7 mouse cellular contexts compared by ENCODE assay signal in genomic region chr11:78536080-78536689, GRCm38 (mm10). TPM values are rescaled to one million over a fixed set of nuclear protein-coding genes. Genes with fewer than 3 reads are reported as not detected.
DNase-seq lines count a peak whose midpoint lies in the region; ATAC-seq lines count a peak whose summit lies in the region.

TSS of gene Tnfaip1 (minus strand) at chr11:78536332.
TSS of gene Ift20 (plus strand) at chr11:78536361.

- peak; percentile 99 for DNase-seq in adrenal gland, adult 8-10 months
- DNase-seq in embryo, embryonic 9.5 days (ENCODE audit: extremely low spot score), result peak; percentile 96
- DNase-seq in gastrocnemius, postnatal 4 days (ENCODE audit: low spot score in 2 of 2), result peak; percentile 85 to 96
- peak; percentile 97 to 98 for DNase-seq in left cerebral cortex, postnatal 36 days (ENCODE audit: low spot score in 2 of 2)
- DNase-seq in midbrain, embryonic 11.5 days (ENCODE audit: low spot score, missing footprints), result peak; percentile 99
- DNase-seq in skeletal muscle tissue, adult 2 months (ENCODE audit: low read depth, low spot score), result peak; percentile 97

- H3K4me3 ChIP-seq in intestine, embryonic 16.5 days (ENCODE audit: low read length), result peak within 1 kb of the TSS; percentile 84
- H3K4me3 ChIP-seq in midbrain, embryonic 11.5 days (ENCODE audit: low read depth, low read length), result peak within 1 kb of the TSS; percentile 82

- H3K9ac ChIP-seq in intestine, embryonic 16.5 days (ENCODE audit: low read depth, low read length), result peak within 1 kb of the TSS; percentile 87
- peak within 1 kb of the TSS; percentile 83 for H3K9ac ChIP-seq in midbrain, embryonic 11.5 days (ENCODE audit: low read length)

- intact Hi-C loops in left cerebral cortex, postnatal 36 days (cut with DNase I), result loop anchor here (1.0 to 2.0 kb wide), 2 partner anchors 14 to 23 kb away; partner anchors contain the start of genes Poldip2, Tmem199 and Tmem97

- under 1% methylated on average over 52 of the region's 52 CpGs for WGBS in intestine, embryonic 16.5 days
- WGBS in midbrain, embryonic 11.5 days, result under 1% methylated on average over 52 of the region's 52 CpGs

- H3K27ac ChIP-seq in intestine, embryonic 16.5 days (ENCODE audit: low read length), result peak within 1 kb of the TSS; percentile 97
- H3K27ac ChIP-seq in midbrain, embryonic 11.5 days (ENCODE audit: low read depth, low read length), result peak within 1 kb of the TSS; percentile 74

- peak; percentile 97 for ATAC-seq in intestine, embryonic 16.5 days
- ATAC-seq in midbrain, embryonic 11.5 days (ENCODE audit: low FRiP score), result peak; percentile 98

- no peaks in the 10 kb centered on the region; the same call in 1 of the 2 replicates for H3K36me3 ChIP-seq in intestine, embryonic 16.5 days (ENCODE audit: control insufficient read depth, insufficient read depth, low read length)
- peaks cover 5% of the 10 kb centered on the region; the same call in 1 of the 2 replicates for H3K36me3 ChIP-seq in midbrain, embryonic 11.5 days (ENCODE audit: control insufficient read depth, insufficient read depth, low read length)

- peaks cover 23% of the 10 kb centered on the region for H3K4me1 ChIP-seq in intestine, embryonic 16.5 days (ENCODE audit: control insufficient read depth, insufficient read depth, low read length)
- peaks cover 17% of the 10 kb centered on the region for H3K4me1 ChIP-seq in midbrain, embryonic 11.5 days (ENCODE audit: control insufficient read depth, insufficient read depth, low read length)

- H3K9me3 ChIP-seq in intestine, embryonic 16.5 days (ENCODE audit: control insufficient read depth, low read length), result no peaks in the 10 kb centered on the region
- H3K9me3 ChIP-seq in midbrain, embryonic 11.5 days (ENCODE audit: control insufficient read depth, low read length), result no peaks in the 10 kb centered on the region

- no peaks in the 10 kb centered on the region for H3K27me3 ChIP-seq in intestine, embryonic 16.5 days (replicated peaks; ENCODE audit: control insufficient read depth, insufficient read depth, low read length)
- no peaks in the 10 kb centered on the region for H3K27me3 ChIP-seq in midbrain, embryonic 11.5 days (ENCODE audit: control insufficient read depth, insufficient read depth, low read length)

- H3K4me2 ChIP-seq in intestine, embryonic 16.5 days (ENCODE audit: low read depth, low read length), result peak within 1 kb of the TSS; percentile 76
- H3K4me2 ChIP-seq in midbrain, embryonic 11.5 days, result peak within 1 kb of the TSS; percentile 92

RNA-seq across cellular contexts. Expression of gene Tnfaip1, which starts in this region (rescaled TPM):
- total RNA-seq in adrenal gland, adult 8-10 months (2022), result 10 to 100 TPM; 39.9 to 52.6 (median 47.0) TPM
- 10 to 100 TPM; 51.7 to 52.8 TPM for total RNA-seq in gastrocnemius, postnatal 4 days (2021)
- 86.4 and 88.6 TPM in 2 replicates for polyA plus RNA-seq in intestine, embryonic 16.5 days (2015; fragmentation: Nextera tagmentation; extraction: Ambion mirVana)
- 10 to 100 TPM; 35.6 to 39.2 TPM for total RNA-seq in left cerebral cortex, postnatal 36 days (2021)
- polyA plus RNA-seq in midbrain, embryonic 11.5 days (2014; fragmentation: Nextera tagmentation; extraction: Ambion mirVana), result 76.7 and 83.1 TPM in 2 replicates

RNA-seq across cellular contexts. Expression of gene Ift20, which starts in this region (rescaled TPM):
- 100 to 1,000 TPM; 103 to 135 (median 123) TPM for total RNA-seq in adrenal gland, adult 8-10 months (2022)
- 10 to 100 TPM; 47.1 to 50.2 TPM for total RNA-seq in gastrocnemius, postnatal 4 days (2021)
- 118 and 124 TPM in 2 replicates for polyA plus RNA-seq in intestine, embryonic 16.5 days (2015; fragmentation: Nextera tagmentation; extraction: Ambion mirVana)
- total RNA-seq in left cerebral cortex, postnatal 36 days (2021), result 10 to 100 TPM; 85.7 to 93.9 TPM
- polyA plus RNA-seq in midbrain, embryonic 11.5 days (2014; fragmentation: Nextera tagmentation; extraction: Ambion mirVana), result 109 and 110 TPM in 2 replicates

Comparison
In these comparisons a context has a peak if more than half of its experiments do, and no peak if none do; other contexts are left out.
1. Peak in every context shown above with its lines: DNase-seq, ATAC-seq, H3K4me3 ChIP-seq and H3K27ac ChIP-seq.